Mouse (Mus musculus) limb, embryonic 12.5 days (tissue): Measurements from ENCODE around the gene 4933411K16Rik. TPM values are rescaled to one million over a fixed set of nuclear protein-coding genes. Genes with fewer than 3 reads are reported as not detected.

Experiments
- ATAC-seq: fragments of 200-750 bp; cut with Nextera tagmentation; 2 replicates; pipeline ENCODE4 v1.8.0; 2017; ENCODE audit warnings: low read depth, moderate TSS enrichment; ENCODE audit not compliant: insufficient number of reproducible peaks, insufficient read depth, low FRiP score, low TSS enrichment
- H3K27ac ChIP-seq: fragments of 300-500 bp; sonication (generic); 2 replicates; pipeline ENCODE4 v1.5.1; 2016; ENCODE audit warnings: mild to moderate bottlenecking, moderate library complexity
- H3K27me3 ChIP-seq: fragments of 300-500 bp; sonication (generic); 2 replicates; pipeline ENCODE4 v1.6.1; 2016; ENCODE audit warnings: mild to moderate bottlenecking, moderate library complexity
- H3K36me3 ChIP-seq: fragments of 300-500 bp; sonication (generic); 2 replicates; pipeline ENCODE4 v1.6.1; 2016; ENCODE audit warnings: mild to moderate bottlenecking, moderate library complexity
- H3K4me1 ChIP-seq: fragments of 300-500 bp; sonication (generic); replicated peaks from 2 replicates; pipeline ENCODE4 v1.6.1; 2016
- H3K4me2 ChIP-seq: fragments of 300-500 bp; sonication (generic); 2 replicates; pipeline ENCODE4 v1.6.1; 2016; ENCODE audit warnings: mild to moderate bottlenecking, moderate library complexity
- H3K4me3 ChIP-seq: fragments of 300-500 bp; sonication (generic); replicated peaks from 2 replicates; pipeline ENCODE4 v1.5.1; 2016; ENCODE audit warnings: mild to moderate bottlenecking
- H3K9ac ChIP-seq: fragments of 300-500 bp; sonication (generic); replicated peaks from 2 replicates; pipeline ENCODE4 v1.6.1; 2016; ENCODE audit warnings: mild to moderate bottlenecking, moderate library complexity
- H3K9me3 ChIP-seq: fragments of 300-500 bp; sonication (generic); 2 replicates; pipeline ENCODE4 v1.6.1; 2016; ENCODE audit warnings: mild to moderate bottlenecking, moderate library complexity
- WGBS: fragments of 180-500 bp; shearing (Covaris S2); methylation state at CpG from one replicate; pipeline ENCODE4 v1.1.7; 2016; 5-methylcytosine and 5-hydroxymethylcytosine counted together
- polyA plus RNA-seq: library from polyadenylated mRNA; unstranded; fragments of >200 nt; fragmentation: Nextera tagmentation; extraction: Ambion mirVana; gene quantifications from 2 replicates; pipeline ENCODE4 v1.2.1, GENCODE M21; 2016

The 4933411K16Rik gene
- polyA plus RNA-seq, 1 experiment from 2014 or later = not detected

DNA sequence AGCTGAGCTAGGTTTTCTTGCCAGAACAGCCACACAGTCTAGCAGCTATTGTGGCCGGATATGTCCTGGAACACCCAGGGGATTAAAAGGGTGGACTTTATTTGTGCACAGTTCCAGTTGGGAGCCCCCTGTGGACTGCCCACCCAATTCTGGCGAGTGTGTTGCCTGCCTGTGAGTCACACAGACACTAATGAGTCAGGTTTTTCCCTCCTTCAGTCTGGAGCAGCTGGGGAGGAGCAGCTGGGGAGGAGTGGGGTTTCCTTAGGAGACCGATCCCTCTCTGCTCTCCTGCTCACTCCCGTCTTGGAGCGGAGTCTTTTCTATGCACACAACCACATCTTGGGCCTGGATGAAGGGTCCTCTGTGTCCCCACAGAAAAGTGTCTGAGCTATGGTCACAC lies 35.2 kb upstream of the 4933411K16Rik start:
- peak overlapping the region; percentile 1; the same call in 1 of the 2 replicates for H3K9ac ChIP-seq
- H3K27ac ChIP-seq = peak overlapping the region; percentile 80
- no peak overlapping the region for H3K4me3 ChIP-seq
- peaks cover 41% of the 10 kb centered on the region for H3K4me1 ChIP-seq
- no peaks in the 10 kb centered on the region; the same call in 1 of the 2 replicates for H3K36me3 ChIP-seq
- ATAC-seq = no peak
- no peaks in the 10 kb centered on the region for H3K9me3 ChIP-seq
- 55% methylated on average over 5 of the region's 5 CpGs for WGBS
- H3K4me2 ChIP-seq = no peak overlapping the region
- H3K27me3 ChIP-seq = no peaks in the 10 kb centered on the region

DNA sequence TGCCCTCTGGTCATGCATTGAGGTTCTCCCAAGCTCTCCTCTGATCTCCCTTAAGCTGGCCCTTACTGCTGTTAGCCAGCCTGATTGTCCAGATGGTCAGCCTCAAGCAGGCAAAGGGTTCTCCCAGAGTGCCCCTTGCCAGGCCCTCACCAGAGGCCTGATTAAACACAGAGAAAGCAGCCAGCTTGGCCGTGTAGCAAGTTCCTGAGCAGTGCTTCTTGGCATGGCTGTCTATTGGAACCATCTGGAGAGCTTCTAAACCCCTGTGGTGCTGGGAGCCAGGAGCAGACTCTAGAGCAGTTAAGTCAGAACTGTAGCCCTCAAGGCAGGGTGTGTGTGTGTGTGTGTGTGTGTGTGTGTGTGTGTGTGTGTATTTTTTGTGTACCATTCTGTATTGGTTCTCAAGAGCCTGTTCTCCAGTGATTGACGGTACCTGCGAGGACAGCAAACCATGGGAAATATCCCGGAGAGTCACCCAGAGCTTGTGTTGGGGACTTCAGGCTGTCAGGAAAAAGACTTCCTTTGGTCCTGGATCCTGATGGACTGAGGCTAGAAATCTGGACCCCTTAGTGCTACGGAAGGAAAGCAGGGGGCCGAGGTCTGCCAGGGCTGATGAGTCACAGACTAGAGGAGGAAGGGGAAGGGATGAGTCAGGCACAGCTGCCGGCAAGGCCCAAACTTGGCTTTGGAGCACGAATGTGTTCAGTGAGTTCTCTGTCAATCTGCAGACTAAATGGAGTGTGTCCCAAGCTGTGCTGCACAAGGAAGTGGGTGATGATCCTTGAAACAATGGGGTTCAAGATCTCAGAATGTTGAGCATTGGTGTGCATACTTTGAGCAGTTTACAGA lies 34.4 kb upstream of the 4933411K16Rik start:
- Histone ChIP-seq H3K4me3 (no peak overlapping the region), H3K9me3 (no peaks in the 10 kb centered on the region), H3K27me3 (no peaks in the 10 kb centered on the region), H3K36me3 (no peaks in the 10 kb centered on the region; the same call in 1 of the 2 replicates), H3K27ac (peak overlapping the region; percentile 80), H3K9ac (peak overlapping the region; percentile 1; the same call in 1 of the 2 replicates), H3K4me1 (peaks cover 41% of the 10 kb centered on the region), H3K4me2 (no peak overlapping the region)
- WGBS = 71% methylated on average over 8 of the region's 8 CpGs
- no peak for ATAC-seq

- H3K27ac ChIP-seq = peak overlapping the region; percentile 80
- H3K4me2 ChIP-seq = no peak overlapping the region
- 37% methylated on average over 4 of the region's 4 CpGs for whole genome bisulfite sequencing
- peaks cover 41% of the 10 kb centered on the region for H3K4me1 ChIP-seq
- no peak overlapping the region for H3K9ac ChIP-seq
- H3K36me3 ChIP-seq = no peaks in the 10 kb centered on the region
- H3K27me3 ChIP-seq = no peaks in the 10 kb centered on the region
- no peak overlapping the region for H3K4me3 ChIP-seq
- no peaks in the 10 kb centered on the region for H3K9me3 ChIP-seq
- ATAC-seq = no peak
Measured at GRCm38 (mm10) chr19:42019011-42019522, 33.0 kb upstream of the 4933411K16Rik start.

DNA sequence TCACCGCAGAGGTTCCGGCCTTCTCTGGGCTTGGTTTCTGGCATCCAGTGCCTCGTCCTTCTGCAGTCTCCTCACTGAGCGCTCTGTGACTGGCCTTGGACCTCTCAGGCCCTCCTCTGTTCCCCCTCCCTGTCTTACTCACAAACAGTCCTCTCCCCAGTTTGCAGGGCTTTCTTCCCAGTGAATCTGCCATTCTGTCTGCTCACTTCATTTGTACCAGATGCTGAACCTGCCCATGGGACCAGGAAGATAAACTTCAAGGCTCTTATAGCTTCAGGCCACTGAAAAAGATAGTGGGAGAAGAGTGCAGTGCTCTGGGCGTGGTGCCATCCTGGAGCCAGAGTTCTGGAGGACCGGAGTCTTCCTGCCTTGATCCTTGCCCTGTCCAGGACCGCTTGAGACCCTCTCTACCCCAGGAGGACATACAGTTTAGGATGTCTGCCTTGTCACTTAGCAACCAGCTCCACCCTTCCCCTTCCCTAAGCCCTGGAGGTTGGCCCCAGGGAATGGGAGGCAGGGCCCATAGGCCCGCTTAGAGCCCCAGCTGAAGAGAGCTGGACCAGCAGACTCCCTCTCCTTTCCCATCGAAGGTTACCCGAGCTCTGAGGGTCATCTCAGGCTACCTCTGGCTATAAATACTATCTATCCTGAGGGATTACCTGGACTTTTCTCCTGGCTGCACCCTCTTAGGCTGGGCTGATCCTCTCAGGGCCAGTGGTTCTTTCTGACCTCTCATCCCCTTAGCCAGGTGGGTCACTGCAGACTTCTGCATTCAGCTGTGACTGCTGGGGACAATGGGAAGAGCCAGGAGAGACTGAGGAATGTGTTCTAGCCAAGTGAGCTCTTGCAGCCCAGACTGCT lies 30.1 kb upstream of the 4933411K16Rik start:
- Histone ChIP-seq H3K36me3 (no peaks in the 10 kb centered on the region), H3K4me2 (no peak overlapping the region), H3K9me3 (no peaks in the 10 kb centered on the region), H3K4me3 (no peak overlapping the region), H3K27ac (no peak overlapping the region), H3K9ac (no peak overlapping the region), H3K4me1 (peaks cover 23% of the 10 kb centered on the region), H3K27me3 (no peaks in the 10 kb centered on the region)
- no peak for ATAC-seq
- WGBS = 81% methylated on average over 10 of the region's 10 CpGs

- Histone ChIP-seq H3K27me3 (no peaks in the 10 kb centered on the region), H3K27ac (no peak overlapping the region), H3K4me2 (no peak overlapping the region), H3K9me3 (no peaks in the 10 kb centered on the region), H3K4me3 (no peak overlapping the region), H3K9ac (0 out of 2 replicates have a peak overlapping the region, but pooled peaks have one; percentile 12), H3K4me1 (peaks cover 17% of the 10 kb centered on the region), H3K36me3 (no peaks in the 10 kb centered on the region)
- WGBS = 83% methylated on average over 2 of the region's 2 CpGs
- ATAC-seq = no peak
Measured at GRCm38 (mm10) chr19:42022542-42022848, 29.6 kb upstream of the 4933411K16Rik start.

- Histone ChIP-seq H3K36me3 (no peaks in the 10 kb centered on the region), H3K4me3 (no peak overlapping the region), H3K9ac (no peak overlapping the region), H3K4me1 (no peaks in the 10 kb centered on the region), H3K27me3 (no peaks in the 10 kb centered on the region), H3K4me2 (no peak overlapping the region), H3K27ac (no peak overlapping the region), H3K9me3 (no peaks in the 10 kb centered on the region)
- ATAC-seq = 0 out of 2 replicates have a peak, but pooled peaks have one; percentile 38
- WGBS = 6% methylated on average over 5 of the region's 5 CpGs
Measured at GRCm38 (mm10) chr19:42026158-42026557, 25.9 kb upstream of the 4933411K16Rik start.

GRCm38 (mm10) chr19:42031112-42031511 lies 20.9 kb upstream of the 4933411K16Rik start:
- Histone ChIP-seq H3K4me2 (no peak overlapping the region), H3K4me1 (peaks cover 21% of the 10 kb centered on the region), H3K9ac (no peak overlapping the region), H3K4me3 (no peak overlapping the region), H3K9me3 (no peaks in the 10 kb centered on the region), H3K27me3 (no peaks in the 10 kb centered on the region), H3K27ac (no peak overlapping the region), H3K36me3 (peaks cover 18% of the 10 kb centered on the region)
- WGBS = 78% methylated on average over 5 of the region's 5 CpGs
- no peak for ATAC-seq

DNA sequence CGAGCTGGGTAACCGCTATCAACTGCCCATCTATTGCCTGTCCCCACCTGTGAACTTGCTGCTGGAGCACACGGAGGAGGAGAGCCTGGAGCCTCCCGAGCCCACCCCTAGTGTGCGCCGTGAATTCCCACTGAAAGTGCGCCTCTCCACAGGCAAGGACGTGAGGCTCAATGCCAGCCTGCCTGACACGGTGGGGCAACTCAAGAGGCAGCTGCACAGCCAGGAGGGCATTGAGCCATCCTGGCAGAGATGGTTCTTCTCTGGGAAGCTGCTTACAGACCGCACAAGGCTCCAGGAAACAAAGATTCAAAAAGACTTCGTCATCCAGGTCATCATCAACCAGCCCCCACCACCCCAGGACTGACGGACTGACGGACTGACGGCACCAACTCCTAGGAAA lies 18.4 kb upstream of the 4933411K16Rik start:
- WGBS = 86% methylated on average over 14 of the region's 14 CpGs
- Histone ChIP-seq H3K27ac (no peak overlapping the region), H3K4me2 (no peak overlapping the region), H3K4me1 (peaks cover 21% of the 10 kb centered on the region), H3K9me3 (no peaks in the 10 kb centered on the region), H3K36me3 (peaks cover 18% of the 10 kb centered on the region), H3K4me3 (no peak overlapping the region), H3K9ac (no peak overlapping the region; the same call in 1 of the 2 replicates), H3K27me3 (peaks cover 4% of the 10 kb centered on the region; the same call in 1 of the 2 replicates)
- no peak for ATAC-seq

DNA sequence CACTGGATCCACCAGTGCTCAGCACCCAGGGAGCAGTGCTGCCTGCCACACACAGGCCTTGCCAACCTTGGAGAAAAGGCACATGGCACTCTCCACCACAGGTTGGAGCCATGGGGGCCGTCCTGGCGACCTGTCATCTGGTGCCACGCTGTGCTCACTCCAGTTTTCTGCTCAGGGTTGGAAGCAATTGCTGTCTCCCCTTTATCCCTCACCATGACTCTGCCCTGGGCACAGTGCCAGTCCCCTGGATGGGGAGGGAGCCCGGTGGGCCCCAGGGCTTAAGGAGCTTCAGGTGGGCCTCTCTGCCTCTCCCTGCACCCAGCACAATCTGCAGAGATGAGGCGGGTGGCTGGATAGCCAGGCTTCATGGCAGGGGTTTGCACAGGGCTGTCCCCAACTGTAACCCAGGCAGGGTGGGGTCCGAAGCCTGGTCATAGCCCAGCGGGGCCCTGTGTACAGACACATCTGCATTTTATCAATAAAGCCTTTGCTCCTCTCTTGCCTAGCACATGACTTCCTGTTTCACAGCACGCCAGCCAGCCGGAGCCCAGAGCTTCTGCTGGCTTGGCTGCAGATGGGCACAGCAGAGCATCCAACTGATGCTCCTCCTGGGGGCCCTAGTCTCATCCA lies 17.8 kb upstream of the 4933411K16Rik start:
- Histone ChIP-seq H3K9me3 (no peaks in the 10 kb centered on the region), H3K4me2 (no peak overlapping the region), H3K4me1 (peaks cover 21% of the 10 kb centered on the region), H3K27ac (peak overlapping the region; percentile 70), H3K9ac (peak overlapping the region; percentile 37; the same call in 1 of the 2 replicates), H3K27me3 (peaks cover 4% of the 10 kb centered on the region; the same call in 1 of the 2 replicates), H3K4me3 (no peak overlapping the region), H3K36me3 (peaks cover 18% of the 10 kb centered on the region)
- ATAC-seq = no peak; the same call in 1 of the 2 replicates
- 50% methylated on average over 9 of the region's 9 CpGs for WGBS

GRCm38 (mm10) chr19:42034881-42035455 lies 17.1 kb upstream of the 4933411K16Rik start:
- 0 out of 2 replicates have a peak, but pooled peaks have one; percentile 12 for ATAC-seq
- Histone ChIP-seq H3K9ac (no peak overlapping the region), H3K27ac (peak overlapping the region; percentile 70; the same call in 1 of the 2 replicates), H3K4me3 (no peak overlapping the region), H3K27me3 (peaks cover 8% of the 10 kb centered on the region; the same call in 1 of the 2 replicates), H3K9me3 (no peaks in the 10 kb centered on the region), H3K4me2 (peak overlapping the region; percentile 21; the same call in 1 of the 2 replicates), H3K4me1 (peaks cover 21% of the 10 kb centered on the region), H3K36me3 (peaks cover 18% of the 10 kb centered on the region)
- WGBS = 51% methylated on average over 11 of the region's 11 CpGs
